ENCODE assay signal across 10 mouse cellular contexts in the genomic region with DNA sequence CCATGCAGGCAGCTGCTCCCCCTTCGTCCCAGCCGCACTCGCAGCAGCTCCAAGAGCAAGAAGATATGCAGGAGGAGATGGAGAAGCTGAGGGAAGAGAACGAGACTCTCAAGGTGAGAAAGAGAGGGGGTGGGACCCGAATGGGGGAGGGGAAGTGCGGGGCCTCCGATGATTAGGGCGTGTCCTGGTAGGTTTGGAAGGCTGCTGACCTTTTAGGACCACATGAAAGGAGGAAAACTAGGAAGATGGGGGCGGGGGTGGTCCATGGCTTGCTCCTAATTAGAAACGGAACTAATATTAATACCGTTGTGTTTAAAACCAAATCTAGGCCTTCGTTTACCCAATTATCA. TPM values are rescaled to one million over a fixed set of nuclear protein-coding genes. Genes with fewer than 3 reads are reported as not detected.
DNase-seq lines count a peak whose midpoint lies in the region; ATAC-seq and TF ChIP-seq lines count a peak whose summit lies in the region.
"Had no signal": no experiment of that assay in that cellular context is flagged by ENCODE, and none has a peak within 500 bp of the region (broad histone marks: within the 10 kb centered on the region; RNA-seq: fewer than 3 reads in every experiment).

No protein-coding gene starts in this region.

- TF ChIP-seq CTCF in heart, adult 2 months (IDR thresholded peaks at IDR 0.05), result no peak

- peaks cover 6% of the 10 kb centered on the region; the same call in 1 of the 2 replicates for H3K4me1 ChIP-seq in heart, embryonic 16.5 days (ENCODE audit: control insufficient read depth, insufficient read depth, low read length)
- H3K4me1 ChIP-seq in heart, adult 2 months (ENCODE audit: control insufficient read depth, insufficient read depth, low read length), result no peaks in the 10 kb centered on the region
- peaks cover 44% of the 10 kb centered on the region for H3K4me1 ChIP-seq in hindbrain, embryonic 13.5 days (replicated peaks)
- peaks cover 25% of the 10 kb centered on the region for H3K4me1 ChIP-seq in midbrain, embryonic 14.5 days (ENCODE audit: control insufficient read depth, insufficient read depth, low read length)

- peak overlapping the region; percentile 84 for H3K4me2 ChIP-seq in heart, embryonic 16.5 days (ENCODE audit: low read depth, low read length)
- H3K4me2 ChIP-seq in hindbrain, embryonic 13.5 days, result peak overlapping the region; percentile 93
- peak overlapping the region; percentile 82 for H3K4me2 ChIP-seq in midbrain, embryonic 14.5 days (ENCODE audit: low read length)

- no peaks in the 10 kb centered on the region for H3K36me3 ChIP-seq in heart, embryonic 16.5 days (ENCODE audit: control insufficient read depth, insufficient read depth)
- H3K36me3 ChIP-seq in heart, adult 2 months (ENCODE audit: control insufficient read depth, insufficient read depth, low read length), result no peaks in the 10 kb centered on the region
- H3K36me3 ChIP-seq in hindbrain, embryonic 13.5 days, result peaks cover 14% of the 10 kb centered on the region
- peaks cover 24% of the 10 kb centered on the region for H3K36me3 ChIP-seq in midbrain, embryonic 14.5 days (ENCODE audit: control insufficient read depth, insufficient read depth, low read length)

- no peak for ATAC-seq in heart, embryonic 16.5 days (replicated peaks; ENCODE audit: extremely low read depth, insufficient read depth, low FRiP score)
- ATAC-seq in hindbrain, embryonic 13.5 days (ENCODE audit: low FRiP score), result no peak
- no peak for ATAC-seq in midbrain, embryonic 14.5 days (ENCODE audit: low FRiP score, low TSS enrichment)

- intact Hi-C loops in heart, adult 2 months (cut with DNase I), result no loop called here

- no peak for TF ChIP-seq POLR2A in heart, adult 2 months (IDR thresholded peaks at IDR 0.05; ENCODE audit: insufficient read depth, low read depth, low read length)

- peak overlapping the region; percentile 58 for H3K4me3 ChIP-seq in heart, embryonic 16.5 days (ENCODE audit: low read length)
- H3K4me3 ChIP-seq in heart, adult 2 months, result no peak overlapping the region
- H3K4me3 ChIP-seq in hindbrain, embryonic 13.5 days, result peak overlapping the region; percentile 84
- H3K4me3 ChIP-seq in midbrain, embryonic 14.5 days (replicated peaks; ENCODE audit: low read depth, low read length), result peak overlapping the region; percentile 86

- TF ChIP-seq EP300 in heart, adult 2 months (IDR thresholded peaks at IDR 0.05; ENCODE audit: insufficient read depth, low read depth, low read length), result no peak

- H3K79me2 ChIP-seq in heart, adult 2 months (replicated peaks; ENCODE audit: control insufficient read depth, insufficient read depth, low read length), result no peaks in the 10 kb centered on the region

- no peak for DNase-seq in heart, adult 2 months
- peak; percentile 9 for DNase-seq in WW6 (ENCODE audit: low read depth, low spot score)
- DNase-seq in midbrain, embryonic 14.5 days, result no peak
- no peak for DNase-seq in adrenal gland, postnatal 4 days (ENCODE audit: low spot score in 2 of 2)
- DNase-seq in B cell, adult 2 months, result no peak
- no peak for DNase-seq in layer of hippocampus, postnatal 25 days (ENCODE audit: extremely low spot score in 1 of 2, low spot score in 1 of 2)
- DNase-seq: lung, postnatal 4 days had no signal

- no peaks in the 10 kb centered on the region for H3K9me3 ChIP-seq in heart, embryonic 16.5 days (replicated peaks; ENCODE audit: control insufficient read depth, low read length)
- no peaks in the 10 kb centered on the region for H3K9me3 ChIP-seq in hindbrain, embryonic 13.5 days
- no peaks in the 10 kb centered on the region for H3K9me3 ChIP-seq in midbrain, embryonic 14.5 days (ENCODE audit: control insufficient read depth, low read length)

- 0% methylated on average over 12 of the region's 12 CpGs for WGBS in heart, embryonic 16.5 days
- 3% methylated on average over 12 of the region's 12 CpGs for WGBS in heart, adult 2 months
- under 1% methylated on average over 12 of the region's 12 CpGs for WGBS in hindbrain, embryonic 13.5 days
- under 1% methylated on average over 12 of the region's 12 CpGs for WGBS in midbrain, embryonic 14.5 days

- no peak overlapping the region for H3K27ac ChIP-seq in heart, embryonic 16.5 days (ENCODE audit: low read length)
- H3K27ac ChIP-seq in heart, adult 2 months, result no peak overlapping the region
- H3K27ac ChIP-seq in hindbrain, embryonic 13.5 days, result peak overlapping the region; percentile 96
- peak overlapping the region; percentile 96 for H3K27ac ChIP-seq in midbrain, embryonic 14.5 days (replicated peaks; ENCODE audit: low read depth, low read length)

- H3K9ac ChIP-seq in heart, embryonic 16.5 days (ENCODE audit: low read length), result no peak overlapping the region
- H3K9ac ChIP-seq in heart, adult 2 months (ENCODE audit: low read depth, low read length), result no peak overlapping the region
- peak overlapping the region; percentile 96 for H3K9ac ChIP-seq in hindbrain, embryonic 13.5 days
- H3K9ac ChIP-seq in midbrain, embryonic 14.5 days (replicated peaks; ENCODE audit: low read length), result peak overlapping the region; percentile 92

- H3K27me3 ChIP-seq in heart, embryonic 16.5 days (ENCODE audit: control insufficient read depth, insufficient read depth, low read length), result peaks cover 51% of the 10 kb centered on the region
- peaks cover 4% of the 10 kb centered on the region for H3K27me3 ChIP-seq in heart, adult 2 months (ENCODE audit: control insufficient read depth, insufficient read depth, low read length)
- no peaks in the 10 kb centered on the region for H3K27me3 ChIP-seq in hindbrain, embryonic 13.5 days
- H3K27me3 ChIP-seq in midbrain, embryonic 14.5 days (ENCODE audit: control insufficient read depth, insufficient read depth, low read length), result no peaks in the 10 kb centered on the region

RNA-seq across cellular contexts. Expression of a gene that starts 4.0 kb away (rescaled TPM):
- 0.09 and 0.22 TPM in 2 replicates for polyA plus RNA-seq in heart, embryonic 16.5 days (2015; fragmentation: Nextera tagmentation; extraction: Ambion mirVana)
- total RNA-seq in heart, adult 2 months (2021), result not detected
- polyA plus RNA-seq in heart, adult 2 months (2012; rRNA removed), result 0.06 TPM in 1 of 2 replicates, not detected in the other
- 86.1 and 99.0 TPM in 2 replicates for polyA plus RNA-seq in hindbrain, embryonic 13.5 days (2015; fragmentation: Nextera tagmentation; extraction: Ambion mirVana)
- 90.7 and 94.5 TPM in 2 replicates for polyA plus RNA-seq in midbrain, embryonic 14.5 days (2014; fragmentation: Nextera tagmentation; extraction: Ambion mirVana)
- total RNA-seq in adrenal gland, postnatal 4 days (2021), result 10 to 100 TPM; 11.4 to 13.5 TPM
- total RNA-seq in layer of hippocampus, postnatal 25 days (2021), result 100 to 1,000 TPM; 157 to 178 TPM
- total RNA-seq: MEL had no signal

RNA-seq across cellular contexts. Expression of a gene that starts 51.1 kb away (rescaled TPM):
- polyA plus RNA-seq in heart, embryonic 16.5 days (2015; fragmentation: Nextera tagmentation; extraction: Ambion mirVana), result not detected in 2 replicates
- not detected for total RNA-seq in heart, adult 2 months (2021)
- polyA plus RNA-seq in heart, adult 2 months (2012; rRNA removed), result not detected in 2 replicates
- 11.7 and 15.4 TPM in 2 replicates for polyA plus RNA-seq in hindbrain, embryonic 13.5 days (2015; fragmentation: Nextera tagmentation; extraction: Ambion mirVana)
- 12.0 and 14.2 TPM in 2 replicates for polyA plus RNA-seq in midbrain, embryonic 14.5 days (2014; fragmentation: Nextera tagmentation; extraction: Ambion mirVana)
- total RNA-seq in adrenal gland, postnatal 4 days (2021), result 1 to 10 TPM in 1 of 2 experiments, not detected in 1; 2.4 TPM
- 10 to 100 TPM; 22.0 to 29.7 TPM for total RNA-seq in layer of hippocampus, postnatal 25 days (2021)
- total RNA-seq: MEL had no signal

Comparison
In these comparisons a context has a peak if more than half of its experiments do, and no peak if none do; other contexts are left out.
1. H3K27ac ChIP-seq: peak in hindbrain, embryonic 13.5 days (single experiment) and midbrain, embryonic 14.5 days (single experiment); none in heart, embryonic 16.5 days (single experiment) and heart, adult 2 months (single experiment).
2. H3K9ac ChIP-seq: peak in hindbrain, embryonic 13.5 days (single experiment) and midbrain, embryonic 14.5 days (single experiment); none in heart, embryonic 16.5 days (single experiment) and heart, adult 2 months (single experiment).
3. RNA of a gene that starts 4.0 kb away (polyA plus RNA-seq): 86.1 to 99.0 TPM in hindbrain, embryonic 13.5 days and 90.7 to 94.5 TPM in midbrain, embryonic 14.5 days; 0.09 to 0.22 TPM in heart, embryonic 16.5 days and 0.06 TPM in heart, adult 2 months; every median in the first group is over 10 times any median in the second.
4. RNA of a gene that starts 51.1 kb away (polyA plus RNA-seq): 11.7 to 15.4 TPM in hindbrain, embryonic 13.5 days and 12.0 to 14.2 TPM in midbrain, embryonic 14.5 days; not detected in heart, embryonic 16.5 days and not detected in heart, adult 2 months; every median in the first group is over 10 times any median in the second.
5. Peak in every context shown above with its lines, with median percentiles within 50 percentile points of each other: H3K4me2 ChIP-seq.